Mouse (Mus musculus): Measurements from ENCODE around the gene Nav3.

The Nav3 gene

GRCm38 (mm10) chr10:109904841-109905240 is 551.2 kb downstream of the Nav3 start:
- no peak for DNase-seq

GRCm38 (mm10) chr10:109903701-109904555 is 552.1 kb downstream of the Nav3 start:
- no peak for DNase-seq

DNA sequence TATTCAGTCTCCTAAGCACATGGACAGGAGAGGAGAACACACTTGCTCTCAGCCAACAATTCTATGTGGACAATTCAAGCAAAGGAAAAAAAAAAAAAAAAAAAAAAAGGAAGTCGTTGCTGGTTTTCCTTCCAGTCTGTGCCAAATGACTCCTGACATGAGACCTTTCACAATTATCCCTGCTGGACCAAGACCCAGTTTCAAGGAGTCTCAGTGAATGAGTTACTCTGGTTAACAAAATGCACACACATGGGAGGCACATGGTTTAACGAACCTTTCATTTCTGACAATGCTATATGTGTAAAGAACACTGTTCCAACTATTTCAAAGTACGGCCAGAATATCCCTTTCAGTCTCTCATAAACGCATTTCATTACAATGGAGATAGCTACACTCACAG is 552.8 kb downstream of the Nav3 start:
- DNase-seq: no peak

- DNase-seq: no peak
These were observed 566.9 kb downstream of the Nav3 start for GRCm38 (mm10) chr10:109889171-109889475.

DNA sequence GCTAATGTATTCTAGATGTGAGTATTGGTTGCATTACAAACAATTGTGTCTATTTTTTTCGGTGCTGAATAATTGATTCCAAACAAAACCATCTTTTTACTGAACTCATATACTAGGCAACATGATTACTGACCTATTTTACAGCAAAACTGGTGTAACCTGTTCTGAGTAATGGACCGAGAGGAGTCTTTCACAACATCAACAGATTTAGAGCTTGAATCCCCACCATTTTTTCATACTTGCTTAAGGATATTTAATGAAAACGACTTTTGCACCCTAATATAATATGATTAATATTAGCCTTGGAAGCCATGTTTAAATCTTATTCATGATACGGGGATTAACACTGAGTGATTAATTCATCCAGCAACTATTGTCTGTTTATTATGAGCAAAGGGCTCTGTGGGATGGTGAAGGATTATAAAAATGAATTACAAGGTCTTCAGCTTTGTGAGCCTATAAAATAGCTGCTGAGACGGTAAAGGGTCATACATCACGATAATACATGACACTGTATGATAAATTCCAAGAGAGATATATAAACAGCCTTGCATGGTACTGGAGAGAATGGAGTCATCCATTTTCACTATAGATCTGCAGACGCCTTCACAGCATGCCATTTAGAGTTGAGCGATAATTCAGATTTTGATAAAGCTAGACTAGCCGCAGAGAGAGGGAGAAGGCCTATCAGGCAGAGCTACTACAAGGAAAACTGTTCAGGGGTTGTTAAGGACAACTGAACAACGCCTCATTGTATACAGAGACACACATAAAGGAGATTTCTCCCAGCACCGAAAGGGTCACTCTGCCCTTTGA is 567.4 kb downstream of the Nav3 start:
- DNase-seq: no peak

DNA sequence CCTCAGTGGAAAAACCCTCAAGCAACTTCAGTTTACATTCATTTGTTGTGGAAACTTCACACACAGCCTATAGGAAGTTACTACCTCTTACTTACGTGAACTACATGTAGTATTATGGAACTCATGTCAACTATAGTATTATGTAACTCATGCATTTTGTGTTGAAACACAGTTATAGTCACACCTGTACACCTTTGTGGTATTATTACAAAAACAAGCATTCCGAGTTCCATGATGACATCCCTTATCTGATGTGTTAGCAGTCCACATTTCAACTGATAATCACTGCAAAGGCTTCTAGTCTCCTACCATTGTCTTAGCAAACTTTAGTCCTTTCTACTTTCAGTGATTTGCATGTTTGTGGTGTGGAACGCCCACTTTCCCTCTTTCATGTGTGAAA is 568.8 kb downstream of the Nav3 start:
- no peak for DNase-seq

GRCm38 (mm10) chr10:109876107-109876506 is 579.9 kb downstream of the Nav3 start:
- no peak for DNase-seq

GRCm38 (mm10) chr10:109875312-109875830 is 580.6 kb downstream of the Nav3 start:
- no peak for DNase-seq

GRCm38 (mm10) chr10:109874652-109875311 is 581.2 kb downstream of the Nav3 start:
- no peak for DNase-seq

DNA sequence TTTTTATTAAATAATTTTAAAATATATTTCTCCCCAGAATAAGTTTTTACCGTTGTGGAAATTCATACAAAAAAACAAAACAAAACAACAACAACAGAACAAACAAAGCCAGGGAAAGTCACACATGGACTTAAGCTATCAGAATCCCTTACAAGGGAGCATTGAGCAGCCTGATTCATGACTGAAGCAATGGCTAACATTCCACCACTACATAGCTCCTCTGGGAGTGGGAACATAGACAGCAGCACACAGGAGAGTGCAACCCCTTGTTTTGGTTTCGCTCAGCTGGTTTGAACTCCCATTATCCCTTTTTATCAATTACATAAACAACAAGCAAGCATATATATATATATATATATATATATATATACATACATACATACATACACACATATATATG is 589.9 kb downstream of the Nav3 start:
- DNase-seq: no peak

DNA sequence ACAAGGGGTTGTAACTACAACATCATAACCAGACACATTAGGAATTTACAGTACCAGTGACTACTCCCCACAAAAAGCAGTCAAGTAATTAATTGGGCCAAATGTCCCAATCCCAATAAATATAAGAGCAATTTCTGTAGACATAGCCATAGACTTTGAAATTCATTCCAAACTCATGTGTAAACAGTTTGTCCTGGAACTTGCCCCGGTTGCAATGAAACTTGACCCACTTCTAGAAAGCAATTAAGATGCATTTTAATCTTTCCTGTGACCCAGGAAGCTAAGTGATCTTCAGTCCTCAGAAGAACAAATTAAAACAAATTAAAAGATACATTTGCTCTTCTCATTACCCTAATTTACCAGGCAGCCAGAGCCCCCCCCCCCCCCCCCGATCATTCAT is 590.6 kb downstream of the Nav3 start:
- DNase-seq: no peak

DNA sequence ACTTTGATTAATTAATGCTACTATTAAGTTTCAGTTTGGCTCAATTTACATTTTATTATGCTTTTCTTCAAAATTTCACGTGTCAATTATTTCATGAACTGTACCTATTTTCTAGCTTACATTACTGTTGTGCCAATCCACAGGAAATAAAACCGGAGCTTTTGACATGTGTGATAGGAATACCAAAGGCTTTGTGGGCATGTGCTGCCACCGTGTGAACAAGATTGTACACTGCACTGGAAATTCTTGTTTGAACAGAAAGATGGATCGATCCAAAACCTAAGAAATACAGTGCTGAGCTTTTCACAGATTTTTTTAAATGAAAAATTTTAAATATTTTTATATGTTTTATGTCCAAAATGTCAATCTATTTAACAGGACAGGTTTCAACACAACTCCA is 591.3 kb downstream of the Nav3 start:
- DNase-seq: no peak

- no peak for DNase-seq
These were observed 594.7 kb downstream of the Nav3 start for GRCm38 (mm10) chr10:109861275-109861674.

DNA sequence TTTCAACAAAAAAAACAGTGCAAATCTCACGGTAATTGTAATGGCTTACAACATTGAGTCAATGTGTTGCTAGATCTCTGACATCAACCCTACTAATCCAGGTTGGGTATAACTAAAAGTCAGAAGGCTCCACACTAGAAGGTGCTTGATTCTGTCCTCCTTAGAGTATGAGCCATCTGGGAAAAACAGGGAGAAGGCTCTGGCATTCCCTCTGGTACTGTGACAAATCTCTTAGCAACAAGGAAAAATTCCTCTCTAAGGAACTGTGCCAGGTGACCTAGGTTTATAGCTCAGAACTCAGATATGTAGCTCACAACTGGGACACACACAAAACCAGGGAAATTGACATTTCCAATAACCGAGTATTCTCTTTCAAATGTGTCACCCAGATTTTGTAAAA is 597.4 kb downstream of the Nav3 start:
- DNase-seq: no peak

- no peak for DNase-seq
These were observed 603.6 kb downstream of the Nav3 start for GRCm38 (mm10) chr10:109852392-109852791.

GRCm38 (mm10) chr10:109847631-109848030 is 608.4 kb downstream of the Nav3 start:
- no peak for DNase-seq

DNA sequence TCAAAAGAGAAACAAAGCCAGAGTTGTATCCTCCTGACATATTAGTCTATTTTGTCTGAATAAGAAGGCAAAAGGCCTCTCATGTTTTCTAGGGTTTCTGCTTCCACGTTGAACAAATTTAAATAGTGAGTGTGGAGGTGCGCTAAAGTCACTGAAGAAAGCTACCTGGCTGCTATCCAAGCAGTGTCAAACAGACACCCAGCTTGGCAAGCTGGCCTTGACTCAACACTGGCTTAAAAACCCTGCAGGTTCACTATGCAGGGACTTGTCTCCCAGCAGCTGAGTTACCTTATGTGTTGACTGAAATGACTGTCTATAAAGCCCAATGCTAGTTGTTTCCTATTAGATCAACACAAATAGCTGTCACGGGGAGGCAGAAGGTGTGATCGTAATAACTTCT is 612.3 kb downstream of the Nav3 start:
- DNase-seq: no peak

- DNase-seq: no peak
These were observed 623.2 kb downstream of the Nav3 start for GRCm38 (mm10) chr10:109832768-109833291.

DNA sequence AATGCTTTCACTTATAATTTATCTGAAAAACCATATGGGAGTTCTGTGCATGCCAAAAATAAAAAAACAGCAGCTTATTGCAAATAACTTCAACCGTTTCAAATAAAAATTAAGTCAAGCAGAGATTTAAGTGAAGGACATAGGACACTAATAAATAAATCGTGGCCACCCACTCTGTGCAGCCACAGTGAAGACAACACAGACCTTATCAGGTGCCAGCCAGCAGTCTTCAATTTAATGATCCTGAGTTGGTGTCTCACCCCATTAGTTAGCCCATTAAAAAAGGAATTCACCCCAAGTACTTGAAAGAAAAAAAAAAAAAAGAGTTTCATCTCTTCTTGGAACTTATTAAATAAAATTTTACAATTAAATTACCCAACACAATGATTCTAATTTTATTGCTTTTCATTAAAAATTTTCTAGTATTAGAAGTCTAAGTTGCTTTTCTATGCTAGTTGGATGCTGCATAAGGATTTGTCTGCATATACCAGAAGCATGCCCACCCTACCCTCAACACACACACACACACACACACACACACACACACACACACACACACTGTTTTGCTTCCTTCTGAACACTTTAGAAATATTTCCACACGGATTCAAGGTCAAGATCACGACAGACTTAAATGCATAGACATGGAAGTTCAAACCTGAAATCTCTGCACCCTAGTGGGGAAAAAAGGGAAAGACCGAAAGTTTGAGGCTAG is 649.1 kb downstream of the Nav3 start:
- no peak for DNase-seq

- no peak for DNase-seq
These were observed 652.6 kb downstream of the Nav3 start for GRCm38 (mm10) chr10:109803441-109803840.

- DNase-seq: no peak
These were observed 653.8 kb downstream of the Nav3 start for GRCm38 (mm10) chr10:109802236-109802635.

DNA sequence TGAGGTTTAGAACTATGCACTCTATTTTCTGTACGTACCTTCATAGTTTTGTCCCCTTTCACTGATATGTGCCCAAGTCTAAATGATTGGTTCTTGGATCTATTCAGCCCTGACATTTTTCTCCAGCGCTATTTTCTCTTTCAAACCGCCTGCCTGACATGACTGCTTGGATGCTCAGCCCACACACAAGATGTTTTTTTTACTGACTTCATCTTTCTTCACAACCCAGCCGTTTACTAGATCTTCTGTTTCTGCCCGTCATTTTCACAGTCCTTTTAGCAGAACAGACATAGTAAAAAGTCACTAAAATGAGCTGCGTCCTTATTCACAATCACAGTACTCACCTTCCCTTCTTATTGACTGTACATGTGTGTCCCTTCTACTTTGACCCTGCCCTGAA is 656.8 kb downstream of the Nav3 start:
- no peak for DNase-seq

DNA sequence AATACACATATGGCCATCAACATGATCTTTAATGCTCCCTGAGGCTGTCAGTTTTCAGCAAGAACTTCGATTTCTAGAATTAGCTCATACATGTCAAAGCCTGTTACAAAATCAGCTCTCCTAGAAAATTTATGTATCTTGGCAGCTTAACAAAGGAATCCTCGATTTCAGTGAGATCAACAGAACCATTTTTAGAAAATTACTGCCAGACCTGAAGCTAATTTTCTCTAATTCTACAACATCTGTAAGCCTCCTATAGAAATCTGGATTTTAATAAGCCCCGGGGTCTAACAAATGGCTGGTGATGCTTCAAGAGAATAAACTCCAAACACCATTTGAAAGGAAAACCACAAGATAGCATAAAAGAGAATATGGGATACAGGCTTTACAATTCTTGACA is 659.0 kb downstream of the Nav3 start:
- DNase-seq: no peak

All from lung, postnatal 14 days (tissue).